Mouse (Mus musculus) left cerebral cortex, adult 9 months (tissue): Measurements from ENCODE around the gene Defb5.
"Not testable (repeated sequence)": the region's sequence is repeated elsewhere in the genome, so short reads cannot be mapped to it uniquely, and the experiment has no call there.

ENCODE experiments used
- DNase-seq, 2 experiments: peaks; one replicate each; pipeline ENCODE4 v3.0.0; 2022; ENCODE audit warnings: low spot score in 2 of 2

Defb5 gene

GRCm38 (mm10) chr8:19247280-19247679 is at the start of gene Defb5:
Gene Defb5, plus strand, starts transcription at chr8:19247580.
- no peak for DNase-seq

- peak in 1 of 2 experiments; percentile 14 for DNase-seq
Observed at GRCm38 (mm10) chr8:19225161-19225560, 22.2 kb upstream of the Defb5 start, which contains the start of gene Defb6. Gene Defb6, plus strand, starts transcription at chr8:19225478.

- no peak for DNase-seq
Observed at GRCm38 (mm10) chr8:19238101-19238500, 9.3 kb upstream of the Defb5 start.

GRCm38 (mm10) chr8:19239616-19240015 is 7.8 kb upstream of the Defb5 start, which contains the start of gene Defb46:
Gene Defb46, plus strand, starts transcription at chr8:19239916.
- no peak for DNase-seq

- DNase-seq: no peak
Observed at GRCm38 (mm10) chr8:19258136-19258535, 10.8 kb downstream of the Defb5 start.

- no peak for DNase-seq
Observed at GRCm38 (mm10) chr8:19259667-19260066, 12.3 kb downstream of the Defb5 start.

GRCm38 (mm10) chr8:19293060-19293459 is 45.7 kb downstream of the Defb5 start, which contains the start of gene Defb3:
Gene Defb3, plus strand, starts transcription at chr8:19293360.
- not testable (repeated sequence) for DNase-seq

GRCm38 (mm10) chr8:19298361-19298760 is 51.0 kb downstream of the Defb5 start:
- not testable (repeated sequence) for DNase-seq
